Mouse (Mus musculus): ENCODE data around the gene Ccnf.

The Ccnf gene

DNA sequence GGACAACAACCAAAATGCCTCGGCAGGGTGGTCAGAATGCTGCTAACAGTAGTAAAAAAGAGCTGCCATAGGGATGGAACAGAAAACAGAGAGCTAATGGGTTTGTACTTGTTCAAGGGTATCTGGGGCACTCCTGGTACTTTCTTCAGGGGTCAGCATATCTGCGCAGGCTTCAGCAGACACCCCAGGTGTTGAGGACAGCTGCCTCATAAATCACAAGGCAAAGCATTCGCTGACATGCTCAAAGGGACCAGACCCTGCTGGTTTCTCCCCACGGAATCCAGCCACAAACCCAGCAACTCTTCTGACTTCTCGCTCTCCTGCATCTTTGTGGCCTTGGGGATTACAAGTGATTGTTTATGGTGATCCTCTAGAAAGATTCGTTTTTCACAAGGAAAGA is 28.6 kb downstream of the Ccnf start:
- no peak for DNase-seq

DNA sequence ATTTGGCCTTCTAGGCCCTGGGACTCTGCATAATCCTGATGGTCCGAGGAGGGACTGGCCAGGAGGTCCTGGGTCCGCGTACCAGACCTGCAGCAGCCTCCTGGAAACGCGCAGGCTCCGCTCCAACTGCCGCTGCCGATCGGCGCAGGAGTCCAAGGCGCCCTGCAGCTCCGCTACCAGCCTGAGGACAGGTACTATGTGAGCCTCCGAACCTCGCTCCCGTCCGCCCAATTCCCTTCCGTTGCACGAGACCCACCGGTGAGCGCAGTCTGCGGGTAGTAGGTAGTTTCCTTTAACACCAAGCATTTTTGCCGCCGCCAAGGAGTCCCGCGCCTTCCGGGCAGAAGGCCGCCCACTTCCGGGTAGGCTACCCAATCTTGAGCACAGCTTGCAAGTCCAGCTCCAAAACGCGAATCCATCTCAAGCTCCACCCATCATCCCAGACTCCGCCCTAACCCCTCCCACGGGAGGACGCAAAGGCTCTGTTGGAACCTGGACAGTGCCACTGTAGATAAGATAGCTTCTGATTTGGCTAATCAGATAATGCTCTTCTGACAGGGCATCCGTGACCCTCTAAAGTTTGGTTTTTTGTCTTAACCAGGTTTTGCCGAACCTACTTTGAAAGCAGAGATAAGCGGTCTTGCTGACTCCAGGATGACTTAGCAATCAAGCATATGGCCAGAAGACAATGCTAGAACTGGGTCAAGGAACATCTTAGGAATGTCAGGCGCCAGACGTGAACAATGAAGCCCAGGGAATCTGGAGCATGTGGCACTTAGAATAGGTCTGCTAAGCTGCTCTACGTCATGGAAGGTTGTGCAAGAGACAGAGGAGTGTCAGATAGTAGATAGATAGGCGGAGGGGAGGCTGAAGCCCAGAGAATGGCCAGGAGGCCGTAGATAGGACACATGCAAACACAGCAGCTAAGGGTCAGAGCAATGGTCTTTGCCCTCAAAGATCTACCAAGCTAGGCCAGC is 30.6 kb downstream of the Ccnf start, which contains the start of gene Tedc2:
Gene Tedc2, minus strand, starts transcription at position 417 of the 977 bp plus-strand sequence.
- DNase-seq, result peak; percentile 91

DNA sequence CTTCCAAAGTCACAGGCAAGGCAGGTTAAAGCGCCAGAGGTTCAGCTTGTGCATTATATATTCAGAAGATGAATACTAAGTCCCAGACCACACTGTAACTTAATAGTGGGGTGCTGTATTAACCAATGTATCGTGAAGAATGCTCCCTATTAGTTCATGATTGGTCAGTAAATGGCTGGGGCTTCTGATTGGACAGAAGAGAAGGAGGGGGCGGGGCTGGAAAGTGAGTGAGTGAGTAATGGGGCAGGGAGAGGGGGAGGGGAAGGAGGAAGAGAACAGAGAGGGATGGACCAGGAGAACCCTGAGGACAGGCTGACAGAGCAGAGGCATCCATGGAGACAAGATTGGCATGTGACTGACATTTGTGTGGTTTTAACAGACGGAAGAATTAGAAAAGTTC is 34.4 kb downstream of the Ccnf start:
- no peak for DNase-seq

DNA sequence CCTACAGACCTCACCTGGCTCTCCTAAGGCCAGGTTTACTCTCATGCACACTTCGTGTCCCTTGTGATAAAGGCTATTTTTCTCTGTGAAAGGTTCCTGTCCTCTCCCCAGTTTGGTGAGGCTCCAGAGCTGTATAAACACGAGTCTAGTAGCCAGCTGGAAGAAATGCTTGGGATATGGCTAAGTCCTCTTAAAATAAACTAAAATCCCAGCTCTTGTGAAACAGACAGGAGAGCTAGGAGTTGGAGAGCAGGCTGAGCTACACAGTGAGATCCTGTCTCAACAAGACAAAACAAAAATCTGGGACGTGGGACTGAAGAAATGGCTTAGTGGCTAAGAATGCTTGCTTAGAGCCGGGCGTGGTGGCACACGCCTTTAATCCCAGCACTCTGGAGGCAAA is 38.1 kb downstream of the Ccnf start:
- DNase-seq, result no peak

DNA sequence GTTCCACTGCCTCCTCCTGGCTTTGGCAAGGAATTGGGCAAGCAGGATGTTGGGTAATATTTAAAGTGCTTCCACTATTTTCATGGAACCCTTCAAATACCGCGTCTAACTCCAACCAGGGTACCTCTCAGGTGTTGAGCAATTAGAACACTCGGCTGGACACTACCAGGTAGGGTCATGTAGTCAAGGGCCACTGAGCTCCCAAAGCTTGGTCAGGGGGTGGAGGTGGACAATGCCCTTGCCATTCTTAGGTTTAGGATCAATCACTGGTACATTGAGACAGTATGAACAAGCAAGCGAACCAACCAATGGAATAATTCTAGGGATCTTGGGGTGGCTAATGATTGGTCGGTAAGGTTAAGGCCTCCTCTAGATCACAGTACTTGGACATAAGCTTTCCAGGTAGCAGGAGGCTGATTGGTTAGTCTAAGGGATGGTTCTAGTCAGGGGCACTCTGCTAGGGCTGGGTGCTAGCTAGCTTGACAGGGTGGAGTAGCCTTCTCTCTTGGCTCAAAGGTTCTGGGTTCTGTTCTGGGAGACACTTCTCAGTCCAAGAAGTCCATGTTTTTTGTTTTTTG is 38.8 kb downstream of the Ccnf start:
- no peak for DNase-seq

DNA sequence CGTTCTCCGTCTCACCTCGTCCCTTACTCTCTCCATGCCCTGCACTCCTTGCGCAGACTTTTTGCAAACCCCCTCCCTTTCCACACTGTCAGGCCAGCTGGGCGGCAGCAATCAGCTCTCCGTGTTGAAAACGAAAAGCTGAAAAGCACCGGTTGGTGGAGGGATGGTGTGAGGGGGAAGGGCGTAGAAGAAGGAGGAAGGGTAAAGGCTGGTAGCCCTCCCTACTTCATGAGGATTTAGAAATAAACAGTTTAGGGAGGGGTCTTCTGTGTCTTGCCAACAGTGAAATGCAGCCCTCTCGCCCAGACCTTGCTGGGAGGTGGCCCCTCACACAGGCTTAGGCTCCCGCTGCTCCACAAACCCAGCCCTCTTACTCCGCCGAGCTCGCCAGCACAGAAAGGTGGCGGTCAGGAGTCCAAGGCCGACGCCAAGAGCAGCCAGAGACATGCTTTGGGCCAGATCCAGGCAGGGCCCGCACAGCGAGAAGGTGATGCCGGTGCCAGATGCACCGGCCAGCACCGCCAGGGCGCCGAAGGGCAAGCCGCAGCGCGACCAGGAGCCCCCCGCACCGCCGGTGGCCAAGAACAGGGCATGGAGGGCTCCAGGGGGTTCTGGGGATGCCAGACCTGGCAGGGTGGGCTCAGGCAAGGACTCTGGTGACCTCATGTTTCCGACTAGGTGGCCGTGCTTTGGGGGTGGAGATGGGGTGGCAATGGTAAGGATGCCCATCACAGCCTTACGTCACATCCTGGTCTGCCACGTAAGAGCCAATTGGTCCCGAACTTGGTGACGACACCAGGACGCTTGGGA is 39.4 kb downstream of the Ccnf start:
- peak; percentile 88 for DNase-seq

DNA sequence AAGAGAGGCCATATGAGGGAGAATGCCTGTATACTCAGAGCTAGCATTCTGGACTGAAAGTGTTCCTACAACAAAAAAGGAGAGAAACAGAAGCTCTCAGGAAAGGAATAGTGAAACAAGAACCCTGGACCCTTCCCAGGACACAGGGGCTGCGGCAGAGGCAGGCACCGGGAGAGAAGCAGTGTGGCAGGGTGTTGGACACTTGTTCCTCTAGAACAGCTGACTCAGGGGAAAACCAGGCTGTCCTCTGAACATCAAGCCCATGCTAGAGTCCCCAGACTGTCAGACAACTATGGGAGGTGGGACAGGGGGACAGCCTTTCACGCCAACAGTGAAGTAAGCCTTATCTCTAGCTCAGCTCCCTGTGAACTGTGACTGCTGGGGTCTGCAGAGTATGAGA is 40.7 kb downstream of the Ccnf start:
- no peak for DNase-seq

DNA sequence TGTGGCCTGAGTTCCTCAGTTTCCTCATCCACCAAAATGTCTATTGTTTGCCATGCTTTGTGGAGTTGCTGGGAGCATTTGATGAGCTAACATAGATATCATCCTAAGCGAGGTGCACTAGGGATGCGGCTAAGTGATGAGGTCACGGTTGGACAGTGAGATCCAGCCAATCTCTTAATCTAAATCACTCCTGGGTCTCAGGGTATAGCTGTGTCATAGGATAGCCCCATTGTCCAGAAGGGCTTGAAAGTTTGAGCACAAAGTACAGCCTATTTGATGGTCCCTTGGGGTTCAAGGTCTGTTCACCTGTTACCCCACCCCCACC is 41.4 kb downstream of the Ccnf start:
- DNase-seq, result no peak

DNA sequence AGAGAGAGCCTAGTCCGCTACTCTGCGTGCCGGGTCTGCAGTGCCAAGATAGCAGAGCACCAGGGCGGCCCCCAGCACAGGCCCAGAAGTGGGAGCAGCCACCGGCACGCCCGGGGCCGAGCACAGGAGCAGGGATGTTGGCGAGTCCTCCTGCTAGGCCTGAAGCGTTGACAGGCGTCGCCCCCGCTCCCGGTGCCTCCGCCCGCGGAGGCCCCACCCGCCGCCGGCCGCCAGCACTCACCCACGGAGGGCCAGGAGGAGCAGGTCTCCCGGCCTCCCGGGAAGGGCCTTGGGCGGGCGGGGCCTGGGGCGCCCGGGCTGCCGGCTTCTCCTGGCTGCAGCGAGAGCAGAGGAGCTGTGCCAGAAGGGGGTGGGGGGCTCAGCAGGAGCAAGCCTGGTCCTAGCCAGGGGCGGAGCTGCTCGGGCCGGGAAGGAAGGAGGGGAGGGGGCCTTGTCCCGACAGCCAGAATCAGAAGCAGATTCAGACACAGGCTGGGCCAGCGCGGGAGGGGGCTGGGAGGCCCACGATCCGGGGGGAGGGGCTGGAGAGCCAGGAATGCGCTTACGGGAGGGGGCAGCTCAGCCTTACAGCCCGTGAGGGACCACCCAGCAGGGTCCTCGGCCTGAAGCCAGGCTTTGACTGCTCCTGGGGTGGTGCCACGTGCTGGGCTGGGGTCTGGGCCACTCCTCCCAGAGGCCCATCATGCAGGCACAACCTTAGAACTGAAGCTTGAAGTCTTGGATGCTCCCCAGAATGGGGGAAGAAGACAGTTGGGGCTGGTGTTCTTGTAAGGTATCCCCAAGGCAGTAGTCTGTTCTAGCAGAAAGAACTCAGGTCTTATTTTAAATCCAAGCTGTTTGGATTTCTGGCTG is 42.0 kb downstream of the Ccnf start, which contains the start of gene Ntn3:
Gene Ntn3, minus strand, starts transcription at position 489 of the 873 bp plus-strand sequence.
- peak; percentile 62 for DNase-seq

DNA sequence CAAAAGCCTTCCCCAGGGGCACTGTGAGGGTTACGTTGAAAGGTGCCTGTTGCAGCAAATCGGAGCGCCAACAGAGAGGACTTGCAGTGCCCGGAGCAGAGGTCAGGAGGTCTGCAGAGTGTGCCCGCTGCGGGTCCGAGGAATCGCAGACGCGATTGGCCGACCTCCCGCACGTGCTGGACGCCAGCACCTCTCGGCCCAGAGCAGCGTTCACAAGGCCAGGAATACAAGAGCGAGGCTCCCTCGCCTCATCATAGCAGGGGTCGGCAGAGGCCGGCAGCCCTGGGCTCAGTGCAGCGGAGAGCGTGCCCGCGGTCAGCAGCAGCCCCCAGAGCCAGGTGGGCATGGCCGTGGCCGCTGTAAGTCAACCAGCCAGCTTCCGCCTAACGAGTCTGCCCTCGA is 42.6 kb downstream of the Ccnf start:
- DNase-seq, result no peak

DNA sequence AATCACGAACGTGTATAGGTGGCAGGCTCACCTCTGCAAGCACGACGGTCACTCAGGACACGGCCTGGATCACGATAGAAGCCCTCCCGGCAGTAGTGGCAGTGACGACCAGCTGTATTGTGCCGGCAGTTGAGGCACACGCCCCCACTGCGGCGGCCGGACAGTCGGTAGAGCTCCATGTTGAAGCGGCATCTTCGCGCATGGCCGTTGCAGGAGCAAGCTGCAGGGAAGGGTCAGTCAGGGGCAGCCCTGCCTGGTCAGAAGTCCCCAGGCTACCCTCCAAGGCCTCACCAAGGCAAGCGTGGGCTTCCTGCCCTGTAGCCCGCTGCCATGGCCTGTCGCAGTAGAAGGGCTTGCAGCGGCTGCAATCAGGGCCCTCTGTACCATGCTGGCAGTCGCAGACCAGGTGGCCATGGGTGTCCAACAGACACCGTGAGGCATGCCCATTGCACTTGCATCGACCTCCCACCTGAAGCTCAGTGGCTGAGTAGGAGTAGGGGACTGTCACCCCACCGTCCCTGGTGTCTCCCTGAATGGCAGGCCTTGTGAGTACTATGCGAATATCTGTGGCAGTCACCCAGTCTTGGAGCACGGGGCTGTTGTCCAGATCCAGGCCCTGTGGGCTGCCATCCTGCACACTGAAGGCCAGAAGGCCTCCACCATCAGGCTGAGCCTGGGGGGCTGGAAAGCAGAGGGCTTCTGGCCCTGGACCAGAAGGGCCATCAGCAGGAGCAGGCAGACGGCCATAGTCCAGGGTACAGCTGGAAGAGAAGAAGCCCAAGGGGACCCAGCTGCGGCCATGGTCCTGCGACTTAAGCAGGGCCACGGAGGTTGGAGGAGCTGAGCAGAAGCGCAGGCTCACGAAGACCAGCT is 43.3 kb downstream of the Ccnf start:
- DNase-seq, result no peak

DNA sequence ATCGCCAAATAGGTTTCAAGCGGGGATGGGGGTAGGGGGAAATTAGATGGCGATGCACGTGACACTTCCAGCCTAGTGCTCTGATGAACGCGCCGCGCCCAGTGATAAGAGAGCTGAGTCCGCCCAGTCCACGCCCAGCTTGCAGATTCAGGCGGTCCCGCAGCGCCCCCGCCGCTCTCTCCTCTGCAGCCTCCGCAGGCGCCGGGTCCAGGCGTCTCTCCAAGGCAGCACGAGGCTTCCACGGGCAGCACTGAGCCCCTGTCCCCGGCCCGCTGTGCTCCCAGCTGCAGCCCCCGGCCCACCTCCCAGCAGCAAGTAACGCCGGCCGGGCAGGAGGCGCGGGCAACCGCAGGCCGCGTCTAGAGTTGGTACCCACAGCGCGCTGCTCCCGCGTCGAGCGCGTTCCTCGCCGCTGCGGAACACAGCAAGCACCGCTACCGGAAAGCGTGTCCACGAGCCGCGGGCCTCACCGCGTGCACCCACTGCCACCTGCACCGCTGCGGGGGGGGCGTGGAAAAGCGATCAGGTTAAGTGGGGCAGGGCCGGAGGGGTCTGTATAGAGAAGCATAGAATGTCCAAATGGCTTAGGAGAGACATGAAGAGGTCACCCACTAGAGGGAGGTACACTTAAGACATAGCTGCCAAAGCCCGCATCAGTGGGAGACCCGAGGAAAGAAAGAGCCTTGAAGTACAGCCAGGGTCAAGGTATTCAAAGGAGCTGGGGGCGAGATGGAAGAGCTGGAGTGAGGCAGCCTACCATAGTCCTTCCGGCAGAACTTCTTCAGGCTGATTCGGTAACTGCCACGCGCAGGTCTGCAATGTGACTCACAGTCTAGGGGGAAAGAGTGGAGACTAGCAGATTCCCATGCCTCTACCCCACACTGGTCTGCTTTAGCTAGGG is 44.6 kb downstream of the Ccnf start:
- DNase-seq, result peak; percentile 84

DNA sequence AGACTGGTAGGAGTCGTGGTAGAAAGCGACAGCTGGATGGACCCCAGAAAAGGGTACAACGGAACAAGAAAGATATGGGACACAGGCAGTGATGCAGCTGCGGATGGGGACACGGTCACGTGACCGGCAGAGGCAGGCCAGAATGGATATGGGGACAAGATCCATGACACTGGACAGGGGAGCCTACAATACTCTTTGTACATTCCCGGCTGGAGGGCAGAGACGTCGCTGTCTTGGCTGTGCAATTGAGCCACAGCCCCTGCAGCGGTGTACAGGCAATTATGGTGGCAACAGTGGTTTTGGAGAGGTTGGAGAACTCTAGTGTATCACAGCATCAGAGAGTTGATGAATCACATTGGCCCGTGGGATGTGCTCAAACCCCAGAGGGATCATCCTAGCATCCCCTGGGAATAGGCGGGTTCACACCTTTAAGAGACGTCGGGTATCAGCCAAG is 45.3 kb downstream of the Ccnf start:
- no peak for DNase-seq

DNA sequence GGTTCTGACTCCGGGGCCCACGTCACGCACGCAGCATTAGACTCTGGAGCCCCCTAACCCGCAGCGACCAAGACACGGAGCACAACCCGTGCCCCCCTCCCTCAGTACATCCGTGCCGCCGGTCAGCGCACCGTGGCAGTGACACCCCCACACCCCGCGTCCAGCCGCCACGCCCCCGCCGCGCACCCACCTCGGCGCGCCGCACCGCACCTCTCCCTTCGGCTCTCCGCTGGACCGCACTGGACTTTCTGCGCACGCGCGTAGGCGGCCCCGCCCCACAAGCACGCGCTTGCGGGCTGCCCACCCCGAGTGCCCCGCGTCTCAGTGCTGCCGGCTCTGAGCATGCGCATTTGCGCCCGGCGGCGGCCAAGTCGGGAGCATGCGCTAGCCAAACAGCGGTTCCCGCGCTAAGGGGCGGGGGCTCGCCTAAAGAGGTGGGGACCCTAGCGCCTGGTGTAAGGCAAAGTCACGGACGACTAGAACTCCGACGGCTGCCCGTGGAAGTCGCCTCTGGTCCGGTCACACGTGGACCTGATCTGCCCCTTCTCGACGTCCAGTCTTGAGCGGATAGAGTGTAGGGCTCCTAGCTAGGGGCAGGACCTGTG is 45.9 kb downstream of the Ccnf start, which contains the start of gene Tbc1d24:
Gene Tbc1d24, minus strand, starts transcription at position 279 of the 605 bp plus-strand sequence.
- peak; percentile 96 for DNase-seq

DNA sequence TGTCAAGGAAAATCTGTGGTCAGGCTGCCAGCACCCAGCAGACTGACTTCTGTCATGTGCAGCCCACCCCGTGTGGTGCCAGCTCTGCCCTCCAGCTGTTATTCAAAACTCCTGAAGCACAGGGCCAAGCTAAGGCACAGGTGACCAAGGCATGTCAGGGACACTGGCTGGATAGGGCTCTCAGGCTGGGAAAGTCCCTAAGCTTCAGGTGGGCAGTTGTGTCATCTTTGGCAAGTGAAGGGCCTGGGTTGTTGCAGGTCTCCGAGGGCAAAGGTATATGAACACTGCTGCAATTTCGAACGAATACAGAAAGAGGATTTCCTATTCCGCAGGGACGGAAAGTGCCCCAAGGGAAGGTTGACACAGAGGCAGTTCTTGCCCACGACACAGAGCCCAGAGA is 46.4 kb downstream of the Ccnf start:
- DNase-seq, result no peak

DNA sequence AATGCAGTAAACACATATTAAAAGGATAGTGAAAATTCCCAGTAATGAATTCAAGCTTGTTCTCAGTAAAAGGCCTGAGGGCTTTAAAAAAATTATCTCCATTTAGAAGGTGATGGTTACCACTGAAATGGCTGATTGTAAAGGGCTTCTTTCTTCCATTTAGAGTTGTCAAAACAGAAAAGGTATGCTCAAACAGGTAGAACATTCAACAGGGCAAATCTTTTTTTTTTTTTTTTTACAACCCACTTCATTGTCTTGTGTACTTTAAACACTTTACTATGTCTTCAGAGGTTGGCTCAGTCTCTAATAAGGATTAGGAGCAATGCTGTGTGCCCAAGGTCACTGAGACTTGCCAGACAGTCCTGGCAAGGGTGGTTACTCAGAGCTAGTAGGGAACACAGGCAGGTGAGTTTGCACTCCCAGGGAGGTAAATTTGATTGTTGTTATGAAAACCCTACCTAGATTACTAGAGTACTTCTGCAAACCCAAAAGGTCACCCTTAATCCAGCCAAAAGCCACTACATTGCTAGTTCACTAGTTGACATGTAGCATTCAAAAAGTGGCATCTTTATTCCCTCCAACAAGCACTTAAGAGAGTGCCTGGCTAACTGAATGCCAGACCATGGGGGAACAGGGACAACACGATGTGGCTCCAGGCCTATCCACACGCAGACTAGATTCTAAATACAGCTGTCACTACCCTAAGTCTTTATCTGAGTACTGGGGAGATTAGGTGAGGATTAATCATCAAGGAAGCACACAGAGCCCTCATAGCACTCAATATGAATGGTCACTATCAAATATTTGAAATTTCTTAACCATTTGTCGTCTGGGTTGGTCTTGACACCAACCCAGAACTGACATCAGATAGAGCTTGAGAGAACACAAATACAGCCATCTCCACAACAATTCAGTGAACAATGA is 47.4 kb downstream of the Ccnf start:
- DNase-seq, result no peak

DNA sequence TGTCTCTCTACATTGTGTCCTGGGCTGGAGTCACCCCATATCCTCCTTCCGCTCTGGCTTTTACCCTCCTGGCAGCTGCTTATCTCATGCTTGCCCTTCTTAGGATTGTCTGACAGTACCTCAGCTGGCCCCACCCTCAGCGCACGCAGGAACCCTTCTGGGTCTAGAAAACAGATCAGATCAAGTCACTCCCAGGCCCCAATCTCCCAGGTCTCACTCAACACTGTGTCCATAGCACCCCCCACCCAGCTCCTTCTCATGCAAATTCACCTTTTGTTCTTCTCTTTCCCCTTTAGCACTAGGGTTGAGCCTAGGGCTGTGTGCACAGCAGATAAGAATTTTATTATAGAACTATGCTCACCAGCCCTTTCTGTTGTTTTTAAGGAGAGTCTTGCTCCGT is 48.2 kb downstream of the Ccnf start:
- no peak for DNase-seq

DNA sequence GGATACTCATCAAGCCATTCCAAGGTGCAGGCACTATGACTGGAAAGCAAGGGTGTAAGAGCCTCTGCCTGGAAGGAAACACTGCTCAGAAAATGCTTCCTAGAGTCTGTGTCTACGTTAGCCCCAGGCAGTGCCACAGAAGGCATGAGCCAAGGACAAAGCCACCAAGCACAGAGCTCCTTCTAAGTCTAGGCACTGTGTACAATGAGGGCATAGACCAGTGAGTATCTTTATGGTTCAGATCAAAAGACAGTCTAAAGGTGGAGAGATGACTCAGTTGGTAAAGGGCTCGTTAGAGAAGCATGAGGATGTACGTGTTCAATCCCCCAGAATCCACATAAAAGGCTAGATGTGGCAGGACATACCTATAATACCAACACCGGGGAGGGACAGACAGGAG is 50.2 kb downstream of the Ccnf start:
- DNase-seq, result no peak

DNA sequence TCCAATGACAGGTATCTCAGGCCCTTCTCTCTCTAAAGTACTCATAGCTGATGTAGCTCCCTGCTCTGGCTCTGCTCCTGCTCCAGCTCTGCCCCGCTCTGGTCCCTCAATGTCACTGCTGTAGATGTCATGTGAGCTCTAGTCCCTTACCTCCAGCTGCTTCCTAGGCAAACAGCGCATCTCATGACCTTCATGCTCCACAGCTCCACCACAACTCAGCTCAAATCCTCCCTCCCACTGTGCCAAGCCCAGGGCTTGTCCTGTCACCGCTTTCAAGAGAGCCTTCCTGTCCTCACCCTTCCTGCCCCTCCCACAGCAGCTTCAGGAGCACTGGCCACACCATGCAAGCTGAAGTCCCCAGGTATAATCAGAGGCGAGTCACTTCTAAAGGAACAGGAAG is 51.5 kb downstream of the Ccnf start:
- no peak for DNase-seq
